Mouse (Mus musculus) heart, adult 11 months (tissue): Measurements from ENCODE around the gene Pkn1.

Source experiments
- DNase-seq: peaks from one replicate; pipeline ENCODE4 v3.0.0; 2022

Gene Pkn1

GRCm38 (mm10) chr8:83681099-83681498 lies 17.9 kb downstream of the Pkn1 start:
- DNase-seq = peak; percentile 91

GRCm38 (mm10) chr8:83680603-83681002 lies 18.4 kb downstream of the Pkn1 start:
- DNase-seq = peak; percentile 82

DNA sequence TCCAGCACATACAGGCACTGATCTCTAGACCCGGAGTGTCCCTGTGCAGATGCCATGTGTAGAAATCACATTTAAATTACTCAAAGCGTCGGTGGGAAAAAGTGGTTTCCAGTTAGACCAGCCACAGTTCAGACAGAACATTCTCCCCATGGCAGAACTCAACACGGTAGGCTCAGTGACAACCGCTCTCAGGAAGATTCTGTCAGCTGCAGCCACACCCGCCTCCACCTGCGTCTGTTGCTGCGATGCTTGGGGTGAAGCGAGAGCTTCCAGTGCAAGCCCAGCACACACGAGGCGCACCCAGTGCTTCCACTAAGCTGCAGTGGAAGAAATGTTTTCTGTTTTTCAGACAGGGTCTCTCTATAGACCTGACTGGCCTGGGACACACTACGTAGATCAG lies 19.1 kb downstream of the Pkn1 start:
- DNase-seq = peak; percentile 82

DNA sequence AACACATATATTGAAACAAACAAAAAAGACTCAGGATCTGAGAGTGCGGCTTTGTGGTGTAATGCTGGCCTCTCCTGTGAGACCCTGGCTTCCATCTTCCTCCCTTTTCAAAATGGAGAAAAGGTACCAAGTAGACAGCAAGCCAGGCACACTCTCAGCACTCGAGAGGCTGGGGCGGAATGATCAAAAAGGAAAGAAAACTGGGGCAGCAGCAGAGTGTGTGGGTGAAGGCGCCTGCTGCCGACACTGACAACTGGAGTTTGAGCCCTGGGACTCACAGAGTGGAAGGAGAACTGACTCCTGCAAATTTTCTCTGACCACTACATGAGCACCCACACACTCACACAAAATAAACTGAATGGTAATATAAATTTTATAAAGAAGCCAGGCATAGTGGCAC lies 24.5 kb downstream of the Pkn1 start:
- DNase-seq = no peak

DNA sequence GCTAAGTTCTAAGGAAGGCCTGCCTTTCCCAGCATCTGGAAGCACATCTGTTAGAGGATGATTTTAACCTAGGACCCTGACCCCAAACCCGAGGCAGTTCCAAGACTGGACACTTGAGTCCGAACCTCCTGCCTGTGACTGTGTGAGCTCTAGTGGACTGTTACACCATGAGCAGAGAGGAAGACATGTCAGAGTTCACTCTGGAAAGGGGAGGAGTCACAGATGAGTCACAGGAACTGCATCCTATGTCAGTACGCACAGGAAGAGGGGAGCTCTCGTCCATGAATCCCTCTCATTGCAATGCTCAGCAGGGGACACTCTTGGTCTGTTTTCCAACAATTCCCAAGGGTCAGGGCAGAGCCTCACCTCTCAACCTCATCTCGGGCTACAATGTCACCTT lies 26.0 kb downstream of the Pkn1 start:
- no peak for DNase-seq

- DNase-seq = peak; percentile 93
Observed at GRCm38 (mm10) chr8:83669013-83669412, 30.0 kb downstream of the Pkn1 start.

DNA sequence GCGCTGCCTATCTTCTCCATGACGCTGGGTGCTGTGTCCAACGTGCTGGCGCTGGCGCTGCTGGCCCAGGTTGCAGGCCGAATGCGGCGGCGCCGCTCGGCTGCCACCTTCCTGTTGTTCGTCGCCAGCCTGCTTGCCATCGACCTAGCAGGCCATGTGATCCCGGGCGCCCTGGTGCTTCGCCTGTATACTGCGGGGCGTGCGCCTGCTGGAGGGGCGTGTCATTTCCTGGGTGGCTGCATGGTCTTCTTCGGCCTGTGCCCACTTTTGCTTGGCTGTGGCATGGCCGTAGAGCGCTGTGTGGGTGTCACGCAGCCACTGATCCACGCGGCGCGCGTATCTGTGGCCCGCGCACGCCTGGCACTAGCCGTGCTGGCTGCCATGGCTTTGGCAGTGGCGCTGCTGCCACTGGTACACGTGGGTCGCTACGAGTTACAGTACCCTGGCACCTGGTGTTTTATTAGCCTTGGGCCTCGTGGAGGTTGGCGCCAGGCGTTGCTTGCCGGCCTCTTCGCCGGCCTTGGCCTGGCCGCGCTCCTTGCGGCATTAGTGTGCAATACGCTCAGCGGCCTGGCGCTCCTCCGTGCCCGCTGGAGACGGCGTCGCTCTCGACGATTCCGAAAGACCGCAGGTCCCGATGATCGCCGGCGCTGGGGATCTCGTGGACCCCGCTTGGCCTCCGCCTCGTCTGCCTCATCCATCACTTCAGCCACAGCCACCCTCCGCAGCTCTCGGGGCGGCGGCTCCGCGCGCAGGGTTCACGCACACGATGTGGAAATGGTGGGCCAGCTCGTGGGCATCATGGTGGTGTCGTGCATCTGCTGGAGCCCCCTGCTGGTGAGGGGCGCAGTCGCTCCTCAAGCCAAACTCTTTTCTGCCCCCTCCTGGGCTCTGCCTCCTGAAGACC lies 30.7 kb downstream of the Pkn1 start:
- DNase-seq = peak; percentile 95

- DNase-seq = no peak
Observed at GRCm38 (mm10) chr8:83667526-83667925, 31.5 kb downstream of the Pkn1 start.

- DNase-seq = no peak
Observed at GRCm38 (mm10) chr8:83666866-83667234, 32.1 kb downstream of the Pkn1 start.

DNA sequence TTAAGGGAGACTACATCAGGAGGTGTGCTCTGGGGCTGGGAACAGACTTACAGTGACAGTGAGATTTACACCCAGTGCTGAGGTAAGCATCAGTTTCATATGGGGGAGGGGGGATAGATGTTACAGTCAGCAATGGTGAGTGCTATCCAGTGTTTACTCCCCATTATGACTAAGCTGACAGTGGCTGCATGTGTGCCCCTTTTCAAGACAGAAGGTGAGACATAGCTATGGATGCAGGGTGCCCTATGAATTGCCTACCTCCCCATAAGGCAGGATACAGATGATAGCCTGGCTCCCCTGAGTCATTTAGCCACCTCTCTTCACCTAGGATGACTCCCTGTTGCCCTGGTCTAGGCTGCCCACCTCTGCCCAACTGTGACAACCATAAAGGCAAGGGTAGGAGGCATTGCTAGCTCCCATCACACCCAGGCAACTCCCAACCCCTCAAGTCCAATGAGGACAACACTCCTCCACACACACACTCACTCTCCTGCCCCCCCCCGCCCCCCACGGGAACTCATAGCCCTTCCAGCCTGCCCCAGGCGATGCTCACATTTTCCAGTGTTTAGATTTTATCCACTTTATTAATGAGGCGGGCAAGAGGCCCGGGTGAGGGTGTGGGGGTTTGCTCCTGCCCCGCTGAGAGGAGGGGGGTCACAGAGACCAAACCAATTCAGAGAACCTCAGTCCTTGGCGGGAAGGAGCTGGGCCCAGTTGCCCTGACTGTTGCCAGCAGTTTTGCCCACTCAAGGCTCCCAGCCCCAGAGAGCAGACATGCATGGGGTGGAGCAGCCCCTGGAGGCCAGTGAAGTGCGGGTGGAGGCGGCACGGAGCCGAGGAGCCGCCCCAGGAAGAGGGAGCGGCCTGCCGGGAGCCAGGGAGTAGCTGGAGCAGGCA lies 32.8 kb downstream of the Pkn1 start, which contains the start of gene Ptger1:
Gene Ptger1, plus strand, starts transcription at position 710 of the 897 bp plus-strand sequence.
- DNase-seq = peak; percentile 98

- DNase-seq = peak; percentile 93
Observed at GRCm38 (mm10) chr8:83664931-83665625, 33.9 kb downstream of the Pkn1 start.

DNA sequence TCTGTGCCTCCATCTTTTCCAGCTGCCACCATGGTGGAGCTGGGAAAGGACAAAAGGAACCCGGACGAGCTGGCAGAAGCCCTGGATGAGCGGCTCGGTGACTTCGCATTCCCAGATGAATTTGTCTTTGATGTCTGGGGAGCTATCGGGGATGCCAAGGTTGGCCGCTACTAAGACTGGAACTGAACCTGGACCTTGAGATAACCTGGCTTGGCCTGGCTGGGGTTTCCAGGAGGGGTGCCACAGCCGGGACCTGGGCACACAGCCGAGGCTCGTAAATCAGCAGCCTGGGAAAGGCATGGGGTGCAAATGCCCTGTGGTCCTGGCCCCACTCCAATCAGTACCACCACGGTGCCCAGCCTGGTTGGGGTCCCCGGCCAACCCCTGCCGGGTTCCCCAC lies 34.9 kb downstream of the Pkn1 start:
- DNase-seq = peak; percentile 92

- peak; percentile 99 for DNase-seq
Observed at GRCm38 (mm10) chr8:83662421-83662826, 36.6 kb downstream of the Pkn1 start.

GRCm38 (mm10) chr8:83660995-83661680 lies 37.8 kb downstream of the Pkn1 start:
- peak; percentile 93 for DNase-seq

DNA sequence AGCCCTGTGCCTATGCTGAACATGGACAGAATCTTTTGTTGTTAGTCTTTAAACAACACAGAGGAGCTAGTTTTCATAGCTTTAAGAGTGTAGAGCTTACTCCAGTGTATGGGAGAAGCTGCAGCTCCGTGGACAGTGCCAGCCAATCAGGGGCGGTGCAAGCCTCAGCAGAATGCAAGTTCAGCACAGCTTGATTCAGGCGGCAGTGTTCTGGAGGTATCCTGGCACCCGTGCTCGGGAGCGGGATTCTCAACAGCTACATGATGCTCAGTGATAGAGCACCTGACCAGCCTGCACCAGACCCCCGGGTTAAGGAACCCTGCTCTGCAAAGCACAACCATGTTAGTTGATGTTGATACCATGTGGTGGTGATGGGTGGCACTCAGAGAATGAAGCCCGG lies 38.4 kb downstream of the Pkn1 start:
- DNase-seq = no peak

DNA sequence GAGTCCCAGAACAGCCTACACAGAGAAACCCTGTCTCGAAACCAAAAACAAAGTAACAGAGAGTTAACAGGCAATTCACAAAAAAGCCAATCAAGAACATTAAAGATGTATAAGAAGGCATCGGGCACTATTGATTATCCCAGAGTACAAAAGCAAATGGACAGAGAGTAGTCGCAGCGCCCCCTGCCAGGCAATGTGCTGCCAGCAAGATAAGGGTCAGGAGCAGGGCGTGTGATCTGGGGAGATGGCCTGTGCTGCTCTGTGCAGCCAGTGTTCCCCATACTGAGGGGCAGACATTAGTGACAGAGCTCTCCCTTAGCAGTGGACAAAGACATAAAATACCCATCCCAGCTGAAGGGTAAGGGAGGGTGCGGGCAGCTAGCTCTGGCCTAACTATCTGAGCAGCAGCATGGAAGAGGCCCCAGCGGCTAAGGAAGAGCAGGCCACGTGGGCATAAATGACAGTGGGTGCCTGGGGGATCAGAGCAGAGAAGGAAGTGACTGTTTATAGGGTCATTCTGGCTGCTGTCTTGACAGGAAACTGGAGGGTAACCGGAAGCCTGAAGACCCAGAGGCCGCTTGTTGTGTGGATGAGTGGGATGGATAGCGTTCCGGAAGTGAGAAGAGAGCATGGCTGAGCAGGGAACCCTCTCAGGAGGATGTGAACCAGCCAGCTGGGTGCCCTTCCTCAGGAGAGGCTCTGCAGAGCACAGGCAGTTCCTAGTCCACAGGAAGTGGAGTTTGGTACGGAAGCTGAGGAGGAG lies 42.3 kb downstream of the Pkn1 start:
- peak; percentile 97 for DNase-seq

- peak; percentile 90 for DNase-seq
Observed at GRCm38 (mm10) chr8:83656043-83656442, 42.9 kb downstream of the Pkn1 start.

DNA sequence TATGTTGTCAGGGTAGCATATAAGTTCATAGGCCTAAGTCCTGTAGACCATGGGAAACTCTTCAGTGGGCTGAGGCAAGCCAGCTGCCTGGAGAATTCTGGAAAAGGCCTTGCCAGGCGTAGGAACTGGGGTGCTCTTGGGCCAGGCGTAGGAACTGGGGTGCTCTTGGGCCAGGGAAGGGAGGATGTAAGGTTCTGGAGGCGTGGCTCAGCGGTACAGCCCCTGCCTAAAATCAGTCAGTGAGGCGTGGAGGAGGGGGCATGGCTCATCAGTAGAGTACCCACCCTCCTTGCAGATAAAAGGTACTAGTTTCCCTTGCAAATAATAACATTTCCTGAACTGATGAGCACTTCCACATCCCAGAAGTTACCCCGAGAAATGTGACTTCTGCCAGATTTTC lies 44.3 kb downstream of the Pkn1 start:
- peak; percentile 88 for DNase-seq

DNA sequence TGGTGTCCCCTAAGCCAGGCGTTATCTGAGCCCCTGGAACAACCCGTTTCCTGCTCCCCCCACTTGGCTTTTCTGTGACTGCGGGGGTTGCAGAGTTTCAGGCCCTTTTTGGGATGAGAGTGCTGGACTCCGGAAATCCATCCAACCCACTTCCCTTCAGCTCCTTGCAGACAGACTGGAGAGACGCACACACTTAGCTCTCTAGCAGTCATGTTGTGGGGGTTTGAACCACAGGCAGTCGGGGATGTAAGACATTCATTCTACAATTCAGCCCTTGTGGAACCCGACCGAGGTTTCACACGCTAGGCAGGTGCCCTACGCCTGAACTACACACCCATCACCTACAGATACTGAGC lies 45.3 kb downstream of the Pkn1 start:
- DNase-seq = no peak

- DNase-seq = peak; percentile 96
Observed at GRCm38 (mm10) chr8:83652744-83653661, 46.0 kb downstream of the Pkn1 start.
